Mouse (Mus musculus): ENCODE results near the gene Clstn2. TPM values are rescaled to one million over a fixed set of nuclear protein-coding genes. Genes with fewer than 3 reads are reported as not detected.

Clstn2 gene
- total and polyA plus RNA-seq, 3 experiments, result not detected

DNA sequence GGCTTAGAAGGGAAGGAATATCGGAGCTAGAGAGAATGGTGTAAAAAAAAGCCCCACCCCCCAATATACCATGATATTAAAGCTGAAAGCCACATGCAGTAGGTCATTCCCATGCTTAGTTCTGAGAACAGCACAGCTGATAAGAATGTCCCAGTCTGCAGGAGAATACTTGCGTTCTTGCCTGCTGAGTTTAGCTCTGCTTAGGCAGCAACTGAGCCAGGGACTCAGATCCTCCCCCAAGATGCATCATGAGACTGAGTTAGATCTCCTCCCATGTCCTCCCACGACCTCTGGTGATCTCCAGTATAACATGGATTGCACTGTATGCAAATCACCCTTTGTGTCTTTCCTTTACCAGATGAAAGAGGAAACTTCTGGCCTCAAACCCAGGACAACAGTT, 219.8 kb downstream of the Clstn2 start:
- H3K4me3 ChIP-seq (ENCODE audit: control insufficient read depth in 1 of 2, insufficient read depth in 1 of 2, low read depth in 2 of 2, low read length in 2 of 2), result no peak overlapping the region
- TF ChIP-seq MAX (IDR thresholded peaks at IDR 0.05; ENCODE audit: low read length) (no peak), SMC3 (IDR thresholded peaks at IDR 0.05; ENCODE audit: low read depth, low read length) (no peak), CTCF (IDR thresholded peaks at IDR 0.05 in 2 of 3, conservative IDR thresholded peaks at IDR 0.05 in 1 of 3; ENCODE audit: control insufficient read depth in 1 of 3, insufficient read depth in 1 of 3, low read depth in 2 of 3, low read length in 3 of 3, poor library complexity in 1 of 3, severe bottlenecking in 1 of 3) (no peak), TBP (IDR thresholded peaks at IDR 0.05; ENCODE audit: low read depth, low read length) (no peak), KAT2A (conservative IDR thresholded peaks at IDR 0.05; ENCODE audit: low read depth, low read length) (no peak), USF2 (IDR thresholded peaks at IDR 0.05; ENCODE audit: borderline replicate concordance in 1 of 2, insufficient read depth in 1 of 2, low read depth in 1 of 2, low read length in 2 of 2) (no peak), JUND (IDR thresholded peaks at IDR 0.05; ENCODE audit: low read depth, low read length) (no peak), GATA1 (IDR thresholded peaks at IDR 0.05; ENCODE audit: low read depth, low read length) (no peak), TCF12 (IDR thresholded peaks at IDR 0.05; ENCODE audit: low read depth, low read length) (no peak), RAD21 (IDR thresholded peaks at IDR 0.05; ENCODE audit: low read depth, low read length) (no peak)
- no peak overlapping the region for H3K9ac ChIP-seq (ENCODE audit: control insufficient read depth, low read depth, low read length, poor library complexity, severe bottlenecking)
- H3K9me3 ChIP-seq (replicated peaks; ENCODE audit: insufficient read depth, low read length), result no peaks in the 10 kb centered on the region
- no peaks in the 10 kb centered on the region for H3K4me1 ChIP-seq (ENCODE audit: control insufficient read depth in 1 of 2, insufficient read depth in 2 of 2, low read length in 2 of 2)
- H3K27ac ChIP-seq (ENCODE audit: control insufficient read depth, low read depth, low read length), result no peak overlapping the region
- no peak for DNase-seq (ENCODE audit: low read depth, low spot score)
- H3K36me3 ChIP-seq (ENCODE audit: control insufficient read depth in 1 of 2, insufficient read depth in 2 of 2, low read length in 2 of 2), result no peaks in the 10 kb centered on the region
- H3K27me3 ChIP-seq (ENCODE audit: control insufficient read depth in 1 of 2, insufficient read depth in 2 of 2, low read length in 2 of 2), result no peaks in the 10 kb centered on the region
- no peaks in the 10 kb centered on the region for H3K79me2 ChIP-seq (ENCODE audit: control insufficient read depth, insufficient read depth, low read length, poor library complexity)

GRCm38 (mm10) chr9:97807031-97807430, 225.9 kb downstream of the Clstn2 start:
- no peaks in the 10 kb centered on the region for H3K4me1 ChIP-seq (ENCODE audit: control insufficient read depth in 1 of 2, insufficient read depth in 2 of 2, low read length in 2 of 2)
- no peak for TF ChIP-seq KAT2A (conservative IDR thresholded peaks at IDR 0.05; ENCODE audit: low read depth, low read length)
- TF ChIP-seq ETS1 (IDR thresholded peaks at IDR 0.05; ENCODE audit: low read depth, low read length), result no peak
- TF ChIP-seq MEF2A (IDR thresholded peaks at IDR 0.05; ENCODE audit: extremely low read depth, insufficient replicate concordance, low read depth, low read length, poor library complexity, severe bottlenecking), result no peak
- TF ChIP-seq SMC3 (IDR thresholded peaks at IDR 0.05; ENCODE audit: low read depth, low read length), result no peak
- H3K27me3 ChIP-seq (ENCODE audit: control insufficient read depth in 1 of 2, insufficient read depth in 2 of 2, low read length in 2 of 2), result no peaks in the 10 kb centered on the region
- H3K27ac ChIP-seq (ENCODE audit: control insufficient read depth, low read depth, low read length), result no peak overlapping the region
- DNase-seq (ENCODE audit: low read depth, low spot score), result no peak
- H3K4me3 ChIP-seq (ENCODE audit: control insufficient read depth in 1 of 2, insufficient read depth in 1 of 2, low read depth in 2 of 2, low read length in 2 of 2), result no peak overlapping the region
- H3K9ac ChIP-seq (ENCODE audit: control insufficient read depth, low read depth, low read length, poor library complexity, severe bottlenecking), result no peak overlapping the region
- H3K36me3 ChIP-seq (ENCODE audit: control insufficient read depth in 1 of 2, insufficient read depth in 2 of 2, low read length in 2 of 2), result no peaks in the 10 kb centered on the region
- H3K79me2 ChIP-seq (ENCODE audit: control insufficient read depth, insufficient read depth, low read length, poor library complexity), result no peaks in the 10 kb centered on the region
- H3K9me3 ChIP-seq (replicated peaks; ENCODE audit: insufficient read depth, low read length), result no peaks in the 10 kb centered on the region

DNA sequence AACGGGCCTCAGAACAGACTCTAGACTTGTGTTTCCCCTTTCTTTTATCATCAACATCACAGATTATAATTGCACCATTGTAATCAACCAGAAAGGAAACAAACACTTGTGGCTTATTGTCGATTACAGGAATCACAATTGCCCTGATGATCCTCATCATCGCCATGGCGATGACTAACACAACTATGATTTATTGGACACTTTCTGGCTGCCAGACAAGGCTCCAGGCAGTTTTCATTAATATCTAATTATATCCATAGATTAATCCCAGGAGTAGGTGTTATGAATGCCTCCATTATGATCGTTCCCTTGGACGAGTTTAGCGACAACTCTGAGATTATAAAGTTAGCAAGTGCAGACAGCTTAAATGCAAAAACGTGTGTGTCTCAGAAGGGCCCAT, 239.3 kb downstream of the Clstn2 start:
- Histone ChIP-seq H3K27ac (ENCODE audit: control insufficient read depth, low read depth, low read length) (no peak overlapping the region), H3K36me3 (ENCODE audit: control insufficient read depth in 1 of 2, insufficient read depth in 2 of 2, low read length in 2 of 2) (no peaks in the 10 kb centered on the region), H3K4me1 (ENCODE audit: control insufficient read depth in 1 of 2, insufficient read depth in 2 of 2, low read length in 2 of 2) (no peaks in the 10 kb centered on the region), H3K79me2 (ENCODE audit: control insufficient read depth, insufficient read depth, low read length, poor library complexity) (no peaks in the 10 kb centered on the region), H3K4me3 (ENCODE audit: control insufficient read depth in 1 of 2, insufficient read depth in 1 of 2, low read depth in 2 of 2, low read length in 2 of 2) (no peak overlapping the region), H3K27me3 (ENCODE audit: control insufficient read depth in 1 of 2, insufficient read depth in 2 of 2, low read length in 2 of 2) (no peaks in the 10 kb centered on the region), H3K9ac (ENCODE audit: control insufficient read depth, low read depth, low read length, poor library complexity, severe bottlenecking) (no peak overlapping the region), H3K9me3 (replicated peaks; ENCODE audit: insufficient read depth, low read length) (no peaks in the 10 kb centered on the region)
- no peak for TF ChIP-seq USF2 (IDR thresholded peaks at IDR 0.05; ENCODE audit: borderline replicate concordance in 1 of 2, insufficient read depth in 1 of 2, low read depth in 1 of 2, low read length in 2 of 2)
- no peak for TF ChIP-seq SMC3 (IDR thresholded peaks at IDR 0.05; ENCODE audit: low read depth, low read length)
- no peak for DNase-seq (ENCODE audit: low read depth, low spot score)
